Mouse (Mus musculus): ENCODE data around the gene 5730480H06Rik.

The 5730480H06Rik gene

DNA sequence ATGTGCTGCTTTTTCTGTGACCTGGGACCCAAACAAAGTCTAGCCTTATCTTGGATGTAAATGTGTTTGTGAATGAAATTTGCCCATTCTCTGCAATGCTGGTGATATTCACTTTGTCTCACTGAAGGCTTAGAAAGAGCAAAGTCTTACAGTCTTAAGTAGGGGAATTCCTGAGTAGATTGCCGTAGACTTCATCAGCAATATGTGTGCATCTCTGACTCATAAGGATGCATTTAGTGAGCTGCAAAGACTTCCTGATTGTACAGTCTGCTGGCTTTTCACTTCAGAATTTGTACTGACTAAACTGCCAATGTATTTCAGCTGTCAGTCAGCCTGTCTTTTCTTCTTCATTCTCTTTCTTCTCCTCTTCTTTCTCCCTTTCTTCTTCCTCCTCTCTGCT lies 94.2 kb downstream of the 5730480H06Rik start:
- no peak for DNase-seq (ENCODE audit: low read depth, low spot score)

DNA sequence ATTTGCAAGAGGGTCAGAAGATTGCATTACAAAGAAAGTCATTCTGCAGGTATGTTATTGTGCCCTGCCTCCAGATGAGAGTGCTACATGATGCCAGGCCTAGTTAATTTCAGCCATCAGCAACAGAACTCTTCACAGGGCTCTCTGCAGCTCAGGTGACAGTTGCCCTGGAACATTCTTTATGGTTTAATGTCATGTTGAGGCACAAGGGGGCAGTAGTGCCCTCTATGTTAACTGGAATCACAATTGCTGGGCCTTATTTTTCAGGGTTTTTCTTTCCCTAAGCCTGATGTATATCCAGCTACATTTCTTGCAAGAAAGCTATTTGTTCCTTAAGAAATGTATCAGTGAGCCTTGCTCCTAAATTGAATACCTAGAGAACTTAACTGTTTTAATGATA lies 102.7 kb downstream of the 5730480H06Rik start:
- DNase-seq (ENCODE audit: low read depth, low spot score): peak; percentile 52

DNA sequence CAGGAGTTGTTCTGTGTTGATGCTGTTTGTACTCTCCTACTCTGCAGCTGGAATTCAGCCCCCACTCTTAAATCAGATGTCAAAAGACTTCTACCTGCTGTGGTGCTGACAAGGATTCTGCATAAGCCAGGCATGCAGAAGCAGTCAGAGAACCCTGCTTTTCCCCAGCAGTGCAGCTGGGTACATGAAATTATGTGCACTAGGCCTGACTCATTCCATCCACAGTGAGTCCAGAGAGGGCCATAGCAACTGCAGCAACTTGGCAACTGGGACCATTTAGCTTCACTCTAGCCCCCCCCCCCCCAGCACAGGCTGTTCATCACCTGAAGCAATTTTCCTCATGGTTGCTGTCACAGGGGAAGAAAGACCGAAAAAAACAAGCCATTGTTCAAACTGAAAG lies 121.1 kb downstream of the 5730480H06Rik start:
- no peak for DNase-seq (ENCODE audit: low read depth, low spot score)

DNA sequence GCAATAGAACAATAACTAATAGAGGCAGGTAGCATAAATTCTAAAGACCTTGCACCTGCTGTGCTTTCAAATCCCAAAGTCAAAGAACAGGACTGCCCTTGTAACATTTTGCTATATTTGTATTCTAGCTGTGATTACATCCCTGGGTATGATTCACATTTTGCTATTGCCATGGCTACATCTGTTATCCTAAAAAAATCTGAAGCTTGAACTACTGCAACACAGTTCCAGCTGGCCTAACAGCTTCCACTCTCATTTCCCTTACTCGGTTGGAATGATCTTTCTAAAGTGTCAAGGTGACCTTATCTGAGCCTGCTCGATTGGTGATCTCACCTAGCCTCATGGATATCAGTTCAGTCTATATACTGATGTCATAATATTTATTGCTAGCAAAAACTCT lies 132.5 kb downstream of the 5730480H06Rik start:
- DNase-seq (ENCODE audit: low read depth, low spot score): no peak

All from forelimb bud, embryonic 11.5 days (tissue).